Mouse (Mus musculus): ENCODE results near the gene Ubac2.

Ubac2 gene

DNA sequence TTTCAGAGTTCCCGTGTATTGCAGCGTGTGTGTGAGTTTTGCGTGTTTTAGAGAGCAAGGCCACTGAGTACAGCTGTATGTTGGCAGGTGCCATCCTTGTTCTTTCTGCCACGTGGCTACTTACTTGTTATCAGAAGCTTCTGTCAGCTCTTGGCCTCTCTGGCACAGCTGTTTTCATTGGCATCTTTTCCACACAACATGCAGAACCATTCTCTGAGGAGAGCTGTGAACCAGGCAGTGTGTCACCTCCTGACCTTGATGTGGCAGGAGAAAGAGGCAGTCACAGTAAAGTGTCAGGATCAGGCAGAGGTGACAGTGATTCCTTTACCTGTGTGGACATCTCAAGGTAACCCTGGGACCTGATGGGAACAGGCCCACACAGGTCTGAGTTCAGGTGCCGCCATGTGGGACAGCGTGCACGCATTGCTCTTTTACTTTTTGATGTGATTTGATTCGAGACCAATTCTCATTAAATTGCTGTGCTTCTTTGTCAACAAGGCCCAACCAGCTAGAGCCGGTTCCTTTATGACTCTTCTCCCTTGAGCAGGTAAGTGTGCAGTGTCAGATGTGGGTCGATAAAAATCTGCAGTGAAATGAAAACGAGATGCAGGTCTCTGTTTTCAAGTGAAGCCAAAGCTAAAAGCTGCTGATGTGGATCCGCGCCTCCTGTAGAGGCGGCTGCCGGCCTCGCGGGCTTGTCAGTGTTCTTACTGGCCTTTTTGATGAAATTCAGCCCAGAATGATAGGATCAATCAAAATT is 122.1 kb downstream of the Ubac2 start:
- no peak for DNase-seq (ENCODE audit: low read depth, low spot score)

- no peak for DNase-seq (ENCODE audit: low read depth, low spot score)
Observed at GRCm38 (mm10) chr14:122002224-122002623, 123.8 kb downstream of the Ubac2 start.

DNA sequence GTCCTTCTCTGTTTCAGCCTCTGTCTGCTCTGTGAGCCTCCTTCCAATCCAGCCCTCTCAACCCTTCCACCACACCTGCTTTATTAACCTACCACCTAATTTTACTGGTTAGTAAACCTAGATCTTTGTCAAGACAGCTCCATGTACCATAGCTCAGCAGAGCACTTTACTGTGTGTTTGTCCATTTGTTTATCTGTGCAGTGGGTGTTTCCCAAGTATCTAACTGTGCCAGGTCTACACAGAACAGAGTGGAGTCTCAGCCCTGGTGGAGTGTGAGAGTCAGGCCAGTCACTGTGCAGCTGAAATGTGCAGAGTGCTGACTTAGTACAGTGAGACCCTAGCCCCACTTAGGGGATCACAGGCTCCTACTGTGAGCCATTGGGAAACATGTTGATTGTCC is 125.4 kb downstream of the Ubac2 start:
- no peak for DNase-seq (ENCODE audit: low read depth, low spot score)

DNA sequence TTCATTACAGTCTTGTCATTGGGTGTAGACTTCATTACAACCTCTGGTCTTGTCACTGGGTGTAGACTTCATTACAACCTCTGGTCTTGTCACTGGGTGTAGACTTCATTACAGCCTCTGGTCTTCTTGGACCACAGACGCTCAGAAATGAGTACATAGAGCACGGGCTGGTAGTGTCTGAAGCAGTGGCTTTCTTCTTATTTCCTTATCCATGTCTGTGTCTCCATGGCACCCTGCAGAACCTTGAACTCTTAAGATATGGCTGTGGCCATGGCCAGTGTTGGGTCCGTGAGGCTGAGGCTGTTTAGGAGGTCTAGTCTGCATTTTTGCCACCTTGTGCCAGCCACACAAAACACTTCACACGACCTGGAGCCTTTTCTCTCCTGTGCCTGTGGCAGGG is 129.8 kb downstream of the Ubac2 start:
- no peak for DNase-seq (ENCODE audit: low read depth, low spot score)

GRCm38 (mm10) chr14:122009502-122009901 is 131.1 kb downstream of the Ubac2 start:
- no peak for DNase-seq (ENCODE audit: low read depth, low spot score)

DNA sequence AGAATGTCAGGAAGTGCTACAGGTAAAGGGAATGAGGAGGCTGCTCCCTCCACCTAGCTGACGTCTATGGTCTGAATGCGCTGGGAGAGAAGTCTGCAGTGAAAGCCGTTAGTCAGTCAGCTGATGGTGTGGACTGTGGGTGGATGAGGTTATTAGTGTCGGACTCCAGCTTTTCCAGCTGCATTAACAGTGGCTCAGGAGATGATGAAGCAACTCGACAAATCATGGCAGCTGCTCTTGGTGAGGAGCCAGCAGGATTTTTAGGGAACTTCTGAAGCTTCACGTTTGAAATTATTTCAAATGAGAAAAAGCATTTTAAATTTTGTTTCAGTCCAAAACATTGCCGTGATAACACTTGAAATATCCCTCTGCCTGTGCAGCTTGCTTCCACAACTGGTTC is 131.9 kb downstream of the Ubac2 start:
- no peak for DNase-seq (ENCODE audit: low read depth, low spot score)

GRCm38 (mm10) chr14:122011768-122012167 is 133.3 kb downstream of the Ubac2 start:
- no peak for DNase-seq (ENCODE audit: low read depth, low spot score)

- no peak for DNase-seq (ENCODE audit: low read depth, low spot score)
Observed at GRCm38 (mm10) chr14:122012193-122012592, 133.8 kb downstream of the Ubac2 start.

- DNase-seq (ENCODE audit: low read depth, low spot score) = no peak
Observed at GRCm38 (mm10) chr14:122012814-122013213, 134.4 kb downstream of the Ubac2 start.

DNA sequence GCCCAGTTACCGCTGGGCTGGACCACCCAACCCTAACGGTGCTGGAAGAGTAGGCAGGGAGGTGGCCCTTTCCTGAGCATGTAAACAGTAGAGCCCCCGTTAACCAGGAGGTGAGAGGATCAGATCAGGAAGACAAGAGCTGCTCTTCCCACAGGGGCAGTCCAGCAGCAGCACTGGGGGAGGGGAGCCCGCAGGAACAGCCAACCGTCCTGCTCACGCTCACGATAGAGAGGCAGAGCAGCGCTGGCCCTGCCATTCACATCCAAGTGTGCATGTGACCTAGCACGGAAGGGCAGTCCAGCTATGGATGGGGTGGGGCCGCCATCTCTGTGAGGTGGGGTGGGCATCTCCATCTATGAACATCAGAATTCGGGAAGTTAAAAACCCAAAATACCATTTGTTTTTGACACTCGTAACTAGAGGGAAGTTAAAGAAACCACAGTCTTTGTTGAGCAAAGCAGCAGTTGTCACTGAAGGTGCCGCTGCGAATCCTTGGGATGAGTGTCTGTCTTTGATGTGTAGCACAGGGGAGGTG is 135.1 kb downstream of the Ubac2 start:
- DNase-seq (ENCODE audit: low read depth, low spot score) = peak; percentile 50

DNA sequence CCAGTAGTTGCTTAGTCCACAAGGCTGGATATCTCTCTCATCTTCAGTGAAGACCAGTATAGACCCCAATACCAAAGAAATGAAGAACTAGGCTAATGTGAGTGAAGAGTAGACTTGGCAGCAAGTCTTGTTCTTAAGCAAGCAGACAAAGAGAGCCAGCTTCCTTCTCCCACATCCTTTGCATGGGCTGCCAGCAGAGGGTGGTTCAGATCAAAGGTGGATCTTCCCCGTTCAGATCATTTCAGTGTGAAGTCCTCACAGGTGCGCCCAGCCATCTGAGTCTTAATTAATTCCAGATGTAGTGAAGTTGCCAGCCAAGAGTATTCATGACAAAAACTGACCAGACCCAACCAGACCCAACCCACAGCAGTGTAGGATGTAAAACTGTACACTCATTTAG is 139.5 kb downstream of the Ubac2 start:
- no peak for DNase-seq (ENCODE audit: low read depth, low spot score)

DNA sequence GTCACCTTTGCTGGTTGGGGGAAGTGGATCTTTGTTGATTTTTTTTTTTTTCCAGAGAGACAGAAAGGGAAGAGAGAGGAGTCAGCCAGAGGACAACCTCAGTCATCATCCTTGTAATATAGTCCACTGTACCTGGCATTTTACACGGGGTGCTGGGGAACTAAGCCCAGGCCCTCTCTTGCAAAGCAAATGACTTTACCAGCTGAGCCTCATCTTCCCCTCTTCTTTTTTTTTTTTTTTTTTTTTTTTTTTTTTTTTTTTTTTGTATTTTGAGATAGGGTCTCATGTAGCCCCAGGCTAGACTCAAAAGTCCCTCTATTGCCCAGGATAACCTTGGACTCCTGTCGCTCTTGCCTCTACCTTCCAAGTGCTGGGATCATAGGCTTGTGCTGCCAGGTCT is 141.0 kb downstream of the Ubac2 start:
- no peak for DNase-seq (ENCODE audit: low read depth, low spot score)

- no peak for DNase-seq (ENCODE audit: low read depth, low spot score)
Observed at GRCm38 (mm10) chr14:122020567-122020966, 142.1 kb downstream of the Ubac2 start.

GRCm38 (mm10) chr14:122023054-122023453 is 144.6 kb downstream of the Ubac2 start:
- no peak for DNase-seq (ENCODE audit: low read depth, low spot score)

GRCm38 (mm10) chr14:122023928-122024327 is 145.5 kb downstream of the Ubac2 start:
- DNase-seq (ENCODE audit: low read depth, low spot score) = no peak

DNA sequence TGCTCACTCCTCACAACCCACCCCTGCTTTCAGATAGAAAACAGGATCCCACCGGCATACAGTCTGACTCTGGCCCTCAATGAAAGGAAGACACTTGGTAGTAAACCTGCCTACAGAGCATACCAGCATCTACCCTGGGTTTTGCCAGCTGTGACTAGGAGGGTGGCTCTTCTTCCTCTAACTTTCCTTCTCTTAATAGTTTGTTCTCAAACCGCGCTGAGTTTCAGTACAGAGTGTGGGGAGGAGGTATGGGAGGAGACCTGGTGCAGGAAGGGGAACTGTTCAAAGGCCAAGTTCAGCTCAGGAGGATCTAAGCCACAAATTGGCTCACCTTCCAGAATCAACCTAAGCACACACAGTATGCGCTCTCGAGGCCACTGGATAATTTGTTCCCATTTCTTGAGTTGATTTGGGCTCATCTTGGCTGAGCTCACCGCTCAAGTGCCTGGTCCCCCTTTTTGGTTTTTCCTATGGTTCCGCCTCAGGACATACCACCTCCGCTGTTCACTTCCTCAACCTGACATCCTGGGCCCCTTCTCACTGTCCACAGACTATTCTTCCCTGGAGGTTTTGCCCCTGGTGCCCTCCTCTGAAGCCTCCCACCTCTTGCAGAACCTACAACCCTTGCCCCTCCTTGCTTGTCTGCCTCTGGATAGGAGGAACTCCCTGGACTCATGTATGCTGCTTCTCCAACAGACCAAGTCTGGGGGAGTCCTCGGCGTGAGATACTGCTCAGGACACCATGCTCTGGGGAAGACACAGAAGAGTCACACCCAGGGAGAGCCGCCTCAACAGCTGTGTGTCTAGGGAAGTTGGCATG is 150.7 kb downstream of the Ubac2 start:
- no peak for DNase-seq (ENCODE audit: low read depth, low spot score)

- no peak for DNase-seq (ENCODE audit: low read depth, low spot score)
Observed at GRCm38 (mm10) chr14:122029851-122030250, 151.4 kb downstream of the Ubac2 start.

GRCm38 (mm10) chr14:122032045-122032444 is 153.6 kb downstream of the Ubac2 start:
- no peak for DNase-seq (ENCODE audit: low read depth, low spot score)

GRCm38 (mm10) chr14:122034451-122034850 is 156.0 kb downstream of the Ubac2 start, which contains the start of gene Timm8a2:
TSS of gene Timm8a2 (plus strand) at chr14:122034674.
- peak; percentile 67 for DNase-seq (ENCODE audit: low read depth, low spot score)

DNA sequence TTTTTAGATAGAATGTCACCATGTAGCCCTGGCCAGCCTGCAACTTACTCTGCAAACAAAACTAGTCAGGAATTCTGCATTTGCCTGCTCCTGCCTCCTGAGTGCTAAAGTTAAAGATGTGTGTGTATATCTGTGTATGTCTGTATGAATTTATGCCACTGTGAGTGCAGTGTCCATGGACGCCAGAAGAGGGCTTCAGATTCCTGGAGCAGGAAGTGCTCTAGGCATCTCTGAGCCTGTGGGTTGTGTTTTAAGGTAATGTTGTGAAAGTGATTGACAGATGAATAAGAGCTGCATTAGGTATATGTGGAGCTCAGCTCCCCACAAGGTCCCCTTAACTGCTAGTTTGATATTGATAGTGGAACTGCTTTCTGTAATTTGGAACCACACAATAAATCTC is 156.8 kb downstream of the Ubac2 start:
- DNase-seq (ENCODE audit: low read depth, low spot score) = peak; percentile 58

GRCm38 (mm10) chr14:122035860-122036259 is 157.4 kb downstream of the Ubac2 start:
- no peak for DNase-seq (ENCODE audit: low read depth, low spot score)

- DNase-seq (ENCODE audit: low read depth, low spot score) = peak; percentile 64
Observed at GRCm38 (mm10) chr14:122038874-122039647, 160.6 kb downstream of the Ubac2 start.

Data from ZHBTc4 (cell line).